Mouse (Mus musculus) forebrain, embryonic 10.5 days (tissue): ENCODE measurements around the gene Eloa. TPM values are rescaled to one million over a fixed set of nuclear protein-coding genes. Genes with fewer than 3 reads are reported as not detected.

Source experiments
- DNase-seq: peaks from one replicate; pipeline ENCODE4 v3.0.0-alpha.2; 2017; ENCODE audit warnings: low spot score; ENCODE audit errors: extremely low spot score
- H3K27ac ChIP-seq: fragments of 300-500 bp; sonication (generic); 2 replicates; pipeline ENCODE4 v1.5.1; 2016; ENCODE audit warnings: mild to moderate bottlenecking
- H3K27me3 ChIP-seq: fragments of 300-500 bp; sonication (generic); 2 replicates; pipeline ENCODE4 v1.6.1; 2016; ENCODE audit warnings: mild to moderate bottlenecking; ENCODE audit not compliant: poor library complexity, severe bottlenecking
- H3K36me3 ChIP-seq: fragments of 300-500 bp; sonication (generic); replicated peaks from 2 replicates; pipeline ENCODE4 v1.6.1; 2016; ENCODE audit warnings: mild to moderate bottlenecking, moderate library complexity
- H3K4me1 ChIP-seq: fragments of 300-500 bp; sonication (generic); 2 replicates; pipeline ENCODE4 v1.6.1; 2016
- H3K4me3 ChIP-seq: fragments of 300-500 bp; sonication (generic); 2 replicates; pipeline ENCODE4 v1.5.1; 2016; ENCODE audit warnings: mild to moderate bottlenecking, moderate library complexity
- H3K9me3 ChIP-seq: fragments of 300-500 bp; sonication (generic); 2 replicates; pipeline ENCODE4 v1.6.1; 2016; ENCODE audit warnings: mild to moderate bottlenecking, moderate library complexity
- WGBS: fragments of 180-500 bp; shearing (Covaris S2); methylation state at CpG from one replicate; pipeline ENCODE4 v1.1.7; 2016; 5-methylcytosine and 5-hydroxymethylcytosine counted together
- polyA plus RNA-seq: library from polyadenylated mRNA; unstranded; fragments of >200 nt; fragmentation: Nextera tagmentation; extraction: Ambion mirVana; gene quantifications from 2 replicates; pipeline ENCODE4 v1.2.1, GENCODE M21; 2016

Eloa gene
- polyA plus RNA-seq, 1 experiment from 2014 or later = 35.2 TPM

DNA sequence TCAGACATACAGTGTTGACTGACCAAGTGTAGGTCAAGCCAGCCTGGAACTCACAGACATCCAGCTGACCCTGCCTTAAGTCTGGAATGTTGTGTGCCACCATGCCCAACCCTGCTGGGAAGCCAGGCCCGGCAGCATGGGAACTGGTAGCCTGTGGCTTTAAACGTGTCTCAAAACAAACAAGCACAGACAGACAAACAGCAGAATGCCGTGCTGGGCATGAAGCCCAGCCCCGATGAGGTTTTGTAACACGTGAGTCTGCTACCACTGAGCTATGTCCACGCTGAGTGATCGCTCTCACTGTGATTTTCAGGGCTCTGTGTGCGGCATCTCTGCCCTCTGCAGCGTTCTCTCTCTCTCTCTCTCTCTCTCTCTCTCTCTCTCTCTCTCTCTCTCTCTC, 65.7 kb downstream of the Eloa start:
- WGBS = 91% methylated on average over 9 of the region's 9 CpGs

DNA sequence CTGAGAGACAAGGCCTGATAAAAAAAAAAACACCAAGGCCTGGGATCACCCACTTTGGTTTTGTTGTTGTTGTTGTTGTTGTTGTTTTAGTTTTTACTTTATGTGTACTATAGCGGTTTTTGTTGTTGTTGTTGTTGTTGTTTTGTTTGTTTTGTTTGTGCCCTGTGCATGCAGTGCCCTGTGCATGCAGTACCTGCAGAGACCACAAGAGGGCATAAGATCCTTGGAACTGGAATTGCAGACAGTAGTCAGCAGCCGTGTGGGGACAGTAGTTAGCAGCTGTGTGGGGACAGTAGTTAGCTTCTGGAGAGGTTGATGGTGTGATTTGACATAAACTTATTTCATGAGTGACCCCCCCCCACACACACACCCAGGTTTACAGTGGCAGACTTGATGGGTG, 67.3 kb downstream of the Eloa start:
- 22% methylated on average over 2 of the region's 2 CpGs for WGBS
- Histone ChIP-seq H3K27ac (no peak overlapping the region), H3K27me3 (no peaks in the 10 kb centered on the region), H3K9me3 (peaks cover 7% of the 10 kb centered on the region; the same call in 1 of the 2 replicates), H3K36me3 (peaks cover 68% of the 10 kb centered on the region), H3K4me1 (peaks cover 14% of the 10 kb centered on the region; the same call in 1 of the 2 replicates), H3K4me3 (no peak overlapping the region)
- DNase-seq = peak; percentile 74

More for the DNA sequence above, 65.7 kb downstream of the Eloa start:
- H3K27ac ChIP-seq = no peak overlapping the region
- peaks cover 78% of the 10 kb centered on the region for H3K36me3 ChIP-seq
- H3K9me3 ChIP-seq = peaks cover 7% of the 10 kb centered on the region; the same call in 1 of the 2 replicates
- H3K4me3 ChIP-seq = no peak overlapping the region
- H3K27me3 ChIP-seq = no peaks in the 10 kb centered on the region
- peaks cover 11% of the 10 kb centered on the region; the same call in 1 of the 2 replicates for H3K4me1 ChIP-seq
- DNase-seq = no peak

Other genes with a start within 250 kb of the Eloa start
- 383 and 421 TPM in 2 replicates for gene Srsf10, start 166.0 kb downstream of the Eloa start, polyA plus RNA-seq
- gene Pnrc2, start 147.9 kb downstream of the Eloa start, polyA plus RNA-seq = 205 and 219 TPM in 2 replicates
- 0.30 and 0.48 TPM in 2 replicates for gene Cnr2, start 126.4 kb downstream of the Eloa start, polyA plus RNA-seq
- 46.4 and 52.4 TPM in 2 replicates for gene Fuca1, start 101.0 kb downstream of the Eloa start, polyA plus RNA-seq
- 65.0 and 65.4 TPM in 2 replicates for gene Hmgcl, start 75.3 kb downstream of the Eloa start, polyA plus RNA-seq
- 39.7 and 41.0 TPM in 2 replicates for gene Gale, start 58.0 kb downstream of the Eloa start, polyA plus RNA-seq
- gene Lypla2, start 49.1 kb downstream of the Eloa start, polyA plus RNA-seq = 204 and 210 TPM in 2 replicates
- gene Pithd1, start 34.5 kb downstream of the Eloa start, polyA plus RNA-seq = 73.6 and 75.8 TPM in 2 replicates
- 485 and 525 TPM in 2 replicates for gene Rpl11, start 31.7 kb upstream of the Eloa start, polyA plus RNA-seq
- gene Id3, start 121.7 kb upstream of the Eloa start, polyA plus RNA-seq = 488 and 529 TPM in 2 replicates
- 10.3 and 11.4 TPM in 2 replicates for gene E2f2, start 150.6 kb upstream of the Eloa start, polyA plus RNA-seq
- gene Asap3, start 184.6 kb upstream of the Eloa start, polyA plus RNA-seq = 4.7 and 5.2 TPM in 2 replicates
- gene Tcea3, start 226.0 kb upstream of the Eloa start, polyA plus RNA-seq = 0.49 and 0.77 TPM in 2 replicates